Mouse (Mus musculus) spleen, postnatal 4 days (tissue): ENCODE results near the gene Lrrn3.

Experiments
- DNase-seq, 2 experiments: peaks; one replicate each; pipeline ENCODE4 v3.0.0; 2022; ENCODE audit warnings: low spot score in 2 of 2

Lrrn3 gene

GRCm38 (mm10) chr12:41436206-41436985 lies 49.8 kb downstream of the Lrrn3 start:
- DNase-seq: no peak

GRCm38 (mm10) chr12:41428806-41429205 lies 57.4 kb downstream of the Lrrn3 start:
- no peak for DNase-seq

- DNase-seq: no peak
Measured at GRCm38 (mm10) chr12:41427464-41427863, 58.8 kb downstream of the Lrrn3 start.

- no peak for DNase-seq
Measured at GRCm38 (mm10) chr12:41425101-41425679, 61.0 kb downstream of the Lrrn3 start.

- DNase-seq: no peak
Measured at GRCm38 (mm10) chr12:41417961-41418360, 68.3 kb downstream of the Lrrn3 start.

GRCm38 (mm10) chr12:41417099-41417498 lies 69.1 kb downstream of the Lrrn3 start:
- no peak for DNase-seq

- DNase-seq: no peak
Measured at GRCm38 (mm10) chr12:41416635-41417034, 69.6 kb downstream of the Lrrn3 start.

GRCm38 (mm10) chr12:41409431-41409830 lies 76.8 kb downstream of the Lrrn3 start:
- no peak for DNase-seq

- no peak for DNase-seq
Measured at GRCm38 (mm10) chr12:41401923-41402322, 84.3 kb downstream of the Lrrn3 start.
